In genomic region chr5:147429535-147430305, GRCm38 (mm10) we compare ENCODE assay signal across 7 mouse cellular contexts. TPM values are rescaled to one million over a fixed set of nuclear protein-coding genes. Genes with fewer than 3 reads are reported as not detected.
DNase-seq lines count a peak whose midpoint lies in the region; ATAC-seq and TF ChIP-seq lines count a peak whose summit lies in the region.

Pan3 (plus strand) TSS chr5:147430161.

- peak; percentile 97 for TF ChIP-seq POLR2A in small intestine, adult 2 months (IDR thresholded peaks at IDR 0.05; ENCODE audit: low read depth, low read length)

- peak within 1 kb of the TSS; percentile 99 for H3K27ac ChIP-seq in intestine, postnatal 0 days (ENCODE audit: low read depth, low read length)
- H3K27ac ChIP-seq in midbrain, embryonic 12.5 days (replicated peaks): peak within 1 kb of the TSS; percentile 97
- peak within 1 kb of the TSS; percentile 82 for H3K27ac ChIP-seq in small intestine, adult 2 months (ENCODE audit: insufficient read depth, low read depth, low read length)

- no peaks in the 10 kb centered on the region for H3K36me3 ChIP-seq in intestine, postnatal 0 days (ENCODE audit: control insufficient read depth, insufficient read depth)
- H3K36me3 ChIP-seq in midbrain, embryonic 12.5 days: no peaks in the 10 kb centered on the region
- H3K36me3 ChIP-seq in small intestine, adult 2 months (ENCODE audit: control insufficient read depth, insufficient read depth, low read length): no peaks in the 10 kb centered on the region

- peak within 1 kb of the TSS; percentile 99 for H3K4me3 ChIP-seq in intestine, postnatal 0 days (ENCODE audit: low read depth, low read length)
- peak within 1 kb of the TSS; percentile 99 for H3K4me3 ChIP-seq in midbrain, embryonic 12.5 days
- peak within 1 kb of the TSS; percentile 92 for H3K4me3 ChIP-seq in small intestine, adult 2 months (ENCODE audit: low read depth, low read length)

- ATAC-seq in intestine, postnatal 0 days: peak; percentile 88
- ATAC-seq in midbrain, embryonic 12.5 days (ENCODE audit: low FRiP score, low read depth): peak; percentile 90

- peaks cover 8% of the 10 kb centered on the region; the same call in 1 of the 2 replicates for H3K4me1 ChIP-seq in intestine, postnatal 0 days (replicated peaks; ENCODE audit: control insufficient read depth, insufficient read depth, low read length)
- peaks cover 27% of the 10 kb centered on the region for H3K4me1 ChIP-seq in midbrain, embryonic 12.5 days
- H3K4me1 ChIP-seq in small intestine, adult 2 months (ENCODE audit: control insufficient read depth, insufficient read depth, insufficient read length, low read length): peaks cover 18% of the 10 kb centered on the region

- H3K4me2 ChIP-seq in intestine, postnatal 0 days (replicated peaks; ENCODE audit: low read depth): peak within 1 kb of the TSS; percentile 81
- H3K4me2 ChIP-seq in midbrain, embryonic 12.5 days (replicated peaks): peak within 1 kb of the TSS; percentile 83

- no peaks in the 10 kb centered on the region for H3K27me3 ChIP-seq in intestine, postnatal 0 days (replicated peaks; ENCODE audit: control insufficient read depth, insufficient read depth, low read length)
- H3K27me3 ChIP-seq in midbrain, embryonic 12.5 days: no peaks in the 10 kb centered on the region
- H3K27me3 ChIP-seq in small intestine, adult 2 months (ENCODE audit: control insufficient read depth, insufficient read depth, low read length): no peaks in the 10 kb centered on the region

- under 1% methylated on average over 51 of the region's 51 CpGs for WGBS in intestine, postnatal 0 days
- under 1% methylated on average over 45 of the region's 51 CpGs for WGBS in midbrain, embryonic 12.5 days
- WGBS in small intestine, adult 2 months: under 1% methylated on average over 51 of the region's 51 CpGs

- H3K9me3 ChIP-seq in intestine, postnatal 0 days (ENCODE audit: control insufficient read depth): no peaks in the 10 kb centered on the region
- no peaks in the 10 kb centered on the region for H3K9me3 ChIP-seq in midbrain, embryonic 12.5 days

- TF ChIP-seq CTCF in intestine, postnatal 0 days (IDR thresholded peaks at IDR 0.05; ENCODE audit: low read depth): 0 out of 2 replicates have a peak, but pooled peaks have one; percentile 9
- TF ChIP-seq CTCF in small intestine, adult 2 months (IDR thresholded peaks at IDR 0.05; ENCODE audit: extremely low read depth, insufficient read length, insufficient replicate concordance, low read depth, low read length): no peak

- peak within 1 kb of the TSS; percentile 94 for H3K9ac ChIP-seq in intestine, postnatal 0 days (ENCODE audit: low read depth, low read length)
- H3K9ac ChIP-seq in midbrain, embryonic 12.5 days (replicated peaks): peak within 1 kb of the TSS; percentile 97

- DNase-seq in adrenal gland, adult 8-10 months: peak; percentile 92
- DNase-seq in embryo, embryonic 9.5 days (ENCODE audit: extremely low spot score): peak; percentile 94
- no peak for DNase-seq in gonadal fat pad, adult 2 months (ENCODE audit: low read depth)
- DNase-seq in left cerebral cortex, postnatal 4 days: peak; percentile 96

- intact Hi-C loops in left cerebral cortex, postnatal 4 days (cut with DNase I): no loop called here

RNA-seq across cellular contexts. Expression of gene Pan3, which starts in this region (rescaled TPM):
- 100 to 1,000 TPM in 2 of 4 experiments, 10 to 100 TPM in 2; 87.1 to 151 (median 115) TPM for total RNA-seq in adrenal gland, adult 8-10 months (2022)
- 40.1 and 42.1 TPM in 2 replicates for polyA plus RNA-seq in gonadal fat pad, adult 2 months (2012; rRNA removed)
- 40.3 and 46.4 TPM in 2 replicates for polyA plus RNA-seq in intestine, postnatal 0 days (2015; fragmentation: Nextera tagmentation; extraction: Ambion mirVana)
- total RNA-seq in left cerebral cortex, postnatal 4 days (2021): 100 to 1,000 TPM in 1 of 2 experiments, 10 to 100 TPM in 1; 90.3 to 107 TPM
- 56.1 and 75.1 TPM in 2 replicates for polyA plus RNA-seq in midbrain, embryonic 12.5 days (2016; fragmentation: Nextera tagmentation; extraction: Ambion mirVana)
- polyA plus RNA-seq in small intestine, adult 2 months (2012; rRNA removed): 5.3 and 18.1 TPM in 2 replicates
